Mouse (Mus musculus): Measurements from ENCODE around the gene Fcna.

- no peak for TF ChIP-seq CTCF (IDR thresholded peaks at IDR 0.05; ENCODE audit: control insufficient read depth, insufficient read depth, insufficient read length)
- no peak for TF ChIP-seq MAX (IDR thresholded peaks at IDR 0.05)
- no peak for TF ChIP-seq USF1 (IDR thresholded peaks at IDR 0.05; ENCODE audit: low read depth)
- TF ChIP-seq MYOG (IDR thresholded peaks at IDR 0.05; ENCODE audit: control insufficient read depth, extremely low read depth, insufficient read length): no peak
These were observed 51.6 kb downstream of the Fcna start for GRCm38 (mm10) chr2:25576028-25576850.
